Mouse (Mus musculus) megakaryocyte, embryonic 14.5 days (primary cell): ENCODE data around the gene Ankfn1. TPM values are rescaled to one million over a fixed set of nuclear protein-coding genes. Genes with fewer than 3 reads are reported as not detected.

Experiments used
- H3K27me3 ChIP-seq: replicated peaks from 2 replicates; pipeline ENCODE3; 2012; ENCODE audit warnings: inconsistent platforms
- H3K36me3 ChIP-seq: replicated peaks from 2 replicates; pipeline ENCODE3; 2012; ENCODE audit warnings: low read length, inconsistent platforms, mixed read lengths
- H3K4me1 ChIP-seq: 2 replicates; pipeline ENCODE4 v1.6.1; 2012; ENCODE audit warnings: inconsistent platforms
- H3K4me3 ChIP-seq: replicated peaks from 2 replicates; pipeline ENCODE3; 2012; ENCODE audit warnings: moderate library complexity, mild to moderate bottlenecking, inconsistent platforms
- H3K9me3 ChIP-seq: 2 replicates; pipeline ENCODE4 v1.6.1; 2012; ENCODE audit warnings: inconsistent platforms
- FLI1 ChIP-seq: IDR thresholded peaks from 2 replicates; pipeline ENCODE4 v1.6.1; 2012; ENCODE audit warnings: low read length, inconsistent platforms, mixed read lengths
- GATA1 ChIP-seq: IDR thresholded peaks from 3 replicates; pipeline ENCODE4 v1.6.1; 2012; ENCODE audit warnings: mixed read lengths, low read length, inconsistent platforms, borderline replicate concordance
- polyA plus RNA-seq: library from polyadenylated mRNA; stranded (reverse); fragments of >175 nt; gene quantifications from 2 replicates; pipeline ENCODE4 v1.2.3, GENCODE M21; 2012; ENCODE audit warnings: low replicate concordance; ENCODE audit not compliant: insufficient read depth

Ankfn1 gene
- polyA plus RNA-seq, 1 experiment, result 0.56 TPM

DNA sequence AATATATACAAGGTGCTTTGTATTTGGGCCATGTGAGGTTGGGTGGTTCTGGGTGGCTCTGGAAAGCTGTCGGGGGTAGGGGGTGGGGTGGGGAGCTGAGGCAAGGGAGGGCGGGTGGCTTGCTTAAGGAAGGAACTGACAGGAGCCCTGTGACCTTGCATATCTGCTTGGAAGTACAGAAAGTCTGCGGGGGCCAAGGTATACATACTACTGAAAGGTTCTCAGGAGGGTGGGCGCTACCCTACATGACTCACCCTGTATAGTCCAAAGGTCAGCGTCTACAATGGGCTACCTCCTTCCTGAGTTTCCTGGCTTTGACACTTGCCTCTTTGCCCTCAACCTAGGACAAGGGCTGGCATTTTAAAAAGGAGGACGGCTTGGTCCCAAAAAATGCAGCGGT, 407.1 kb downstream of the Ankfn1 start:
- no peak for TF ChIP-seq GATA1
- TF ChIP-seq FLI1, result no peak
- Histone ChIP-seq H3K9me3 (no peaks in the 10 kb centered on the region), H3K4me3 (no peak overlapping the region), H3K4me1 (no peaks in the 10 kb centered on the region), H3K27me3 (no peaks in the 10 kb centered on the region), H3K36me3 (no peaks in the 10 kb centered on the region)

DNA sequence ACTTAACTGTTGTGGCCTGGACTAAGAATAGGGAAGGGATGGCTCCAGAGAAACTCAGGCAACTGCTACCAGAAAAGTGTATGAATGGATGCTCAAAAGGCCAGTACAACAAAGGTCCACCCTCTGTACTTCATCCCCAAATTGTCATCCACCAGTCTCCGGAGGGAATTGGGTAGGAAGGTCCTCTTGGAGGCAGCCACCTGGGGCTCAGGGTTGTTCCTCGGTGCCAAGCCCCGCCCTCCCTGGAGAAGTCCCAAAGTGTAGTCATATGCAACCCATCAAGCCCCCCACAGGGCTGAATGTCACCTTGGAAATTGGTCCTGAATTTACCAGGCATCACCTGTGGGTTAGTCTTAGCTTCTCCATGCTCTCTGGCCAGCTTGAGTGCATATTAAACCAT, 413.5 kb downstream of the Ankfn1 start:
- Histone ChIP-seq H3K36me3 (no peaks in the 10 kb centered on the region), H3K27me3 (no peaks in the 10 kb centered on the region), H3K4me3 (no peak overlapping the region), H3K4me1 (no peaks in the 10 kb centered on the region), H3K9me3 (peaks cover 9% of the 10 kb centered on the region; the same call in 1 of the 2 replicates)
- TF ChIP-seq GATA1, result no peak
- no peak for TF ChIP-seq FLI1

DNA sequence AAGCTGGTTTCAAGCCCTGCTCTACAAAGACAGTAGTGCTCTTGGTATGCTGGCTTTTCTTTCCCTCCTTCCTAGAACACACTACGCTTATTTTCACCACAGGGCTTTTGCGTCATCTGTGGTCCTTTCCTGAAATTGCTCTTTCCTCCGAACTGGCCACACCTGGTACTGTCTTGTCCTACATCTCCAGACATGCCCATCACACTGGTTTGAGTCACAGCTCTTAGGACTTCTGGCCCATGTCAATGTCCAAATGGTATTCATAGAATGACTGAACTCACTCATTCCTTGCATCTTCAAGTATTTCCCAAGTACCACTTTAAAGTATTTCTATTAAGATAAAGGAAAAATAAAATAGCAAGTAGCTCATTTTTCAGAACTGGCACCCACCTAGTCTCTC, 416.6 kb downstream of the Ankfn1 start:
- Histone ChIP-seq H3K9me3 (peaks cover 10% of the 10 kb centered on the region; the same call in 1 of the 2 replicates), H3K36me3 (no peaks in the 10 kb centered on the region), H3K4me1 (no peaks in the 10 kb centered on the region), H3K27me3 (no peaks in the 10 kb centered on the region), H3K4me3 (no peak overlapping the region)
- TF ChIP-seq GATA1 (no peak), FLI1 (no peak)

DNA sequence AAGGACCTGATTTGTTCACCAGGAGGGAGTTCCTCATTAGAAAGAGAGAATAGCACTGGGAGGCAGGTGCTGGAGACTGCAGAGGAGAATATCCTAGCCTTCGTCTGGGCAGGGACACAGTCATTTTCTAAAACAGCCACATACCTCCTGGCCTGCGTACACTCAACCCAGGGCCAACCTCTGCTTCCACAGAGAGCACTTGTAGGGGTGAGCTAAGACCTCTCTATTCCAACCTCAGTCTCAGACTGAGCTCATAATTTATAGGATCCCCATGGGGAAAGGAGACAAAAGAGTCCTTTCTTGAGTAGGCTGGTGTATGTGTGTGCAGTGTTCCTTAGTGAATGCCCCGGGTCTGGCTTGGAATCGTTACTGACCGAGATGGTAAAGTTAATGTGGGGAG, 418.9 kb downstream of the Ankfn1 start:
- Histone ChIP-seq H3K27me3 (no peaks in the 10 kb centered on the region), H3K4me1 (no peaks in the 10 kb centered on the region), H3K36me3 (no peaks in the 10 kb centered on the region), H3K9me3 (peaks cover 9% of the 10 kb centered on the region; the same call in 1 of the 2 replicates), H3K4me3 (no peak overlapping the region)
- no peak for TF ChIP-seq FLI1
- TF ChIP-seq GATA1, result no peak

DNA sequence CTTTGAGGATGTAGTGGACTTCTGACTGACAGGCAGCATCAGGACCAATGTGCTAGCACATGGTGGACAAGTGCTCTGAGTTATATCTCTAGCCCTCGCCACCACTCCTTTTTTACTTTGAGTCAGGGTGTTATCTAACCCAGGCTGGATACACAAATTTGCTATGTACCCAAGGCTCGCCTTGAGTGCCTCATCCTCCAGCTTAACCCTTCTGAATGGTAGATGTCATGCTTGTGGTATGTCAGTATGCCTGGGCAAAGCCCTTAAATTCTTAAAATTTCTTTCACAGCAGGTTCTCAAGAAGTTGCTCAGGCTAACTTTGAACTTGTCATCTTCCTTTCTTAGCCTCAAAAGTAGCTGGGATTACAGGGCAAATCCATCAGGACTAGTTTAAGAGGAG, 421.0 kb downstream of the Ankfn1 start:
- Histone ChIP-seq H3K4me1 (no peaks in the 10 kb centered on the region), H3K4me3 (no peak overlapping the region), H3K36me3 (no peaks in the 10 kb centered on the region), H3K27me3 (no peaks in the 10 kb centered on the region), H3K9me3 (0 out of 2 replicates have a peak, but pooled peaks cover 3% of the 10 kb centered on the region)
- TF ChIP-seq GATA1 (no peak), FLI1 (no peak)

DNA sequence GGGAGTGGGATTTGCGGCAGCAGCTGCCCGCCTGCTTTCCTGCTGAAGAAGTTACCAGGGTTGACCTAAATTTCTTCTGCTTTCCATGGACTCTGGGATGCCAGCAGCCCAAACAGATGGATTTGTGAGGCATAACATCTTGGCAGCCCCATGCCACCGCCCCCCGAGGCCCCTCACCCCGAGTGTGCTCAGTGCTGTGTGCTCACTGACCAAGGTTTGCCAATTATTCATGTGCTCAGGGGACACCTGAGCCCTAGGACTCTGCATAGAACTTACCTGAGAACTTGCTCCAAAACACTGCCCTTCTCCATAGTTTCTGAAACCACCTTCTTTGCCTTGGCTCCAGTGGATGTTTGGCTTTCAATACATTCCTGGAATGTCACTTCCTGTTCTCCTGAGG, 421.4 kb downstream of the Ankfn1 start:
- no peak for TF ChIP-seq GATA1
- no peak for TF ChIP-seq FLI1
- Histone ChIP-seq H3K9me3 (0 out of 2 replicates have a peak, but pooled peaks cover 3% of the 10 kb centered on the region), H3K36me3 (no peaks in the 10 kb centered on the region), H3K4me1 (no peaks in the 10 kb centered on the region), H3K27me3 (no peaks in the 10 kb centered on the region), H3K4me3 (no peak overlapping the region)

DNA sequence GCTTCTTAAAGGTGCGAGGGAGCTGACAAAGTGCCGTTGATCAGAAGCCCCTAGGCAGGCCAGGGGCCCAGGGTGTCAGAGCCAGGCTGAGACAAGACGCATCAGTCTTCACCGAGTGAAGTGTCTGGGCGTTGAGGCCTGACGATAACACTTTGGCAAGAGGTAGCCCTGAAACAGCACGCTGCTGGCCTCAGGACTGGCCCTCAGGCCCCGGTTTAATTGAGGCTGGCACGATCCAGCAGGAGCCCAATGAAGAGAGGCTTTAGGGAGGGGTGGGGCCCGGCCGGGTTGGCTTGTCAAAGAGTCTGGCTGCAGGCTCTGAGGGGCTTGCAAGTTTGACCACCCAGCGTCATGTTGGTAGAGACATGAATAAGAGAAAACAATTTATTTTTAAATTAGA, 437.2 kb downstream of the Ankfn1 start:
- no peaks in the 10 kb centered on the region for H3K36me3 ChIP-seq
- no peak overlapping the region for H3K4me3 ChIP-seq
- no peak for TF ChIP-seq FLI1
- no peak for TF ChIP-seq GATA1
- H3K4me1 ChIP-seq, result no peaks in the 10 kb centered on the region
- no peaks in the 10 kb centered on the region for H3K27me3 ChIP-seq
- peaks cover 7% of the 10 kb centered on the region; the same call in 1 of the 2 replicates for H3K9me3 ChIP-seq

Other genes with a start within 250 kb of the Ankfn1 start
- 2.3 TPM in 1 of 2 replicates, not detected in the other for gene Pctp, start 225.2 kb upstream of the Ankfn1 start, polyA plus RNA-seq